Mouse (Mus musculus) small intestine, adult 2 months (tissue): Measurements from ENCODE around the gene Prr36.

Experiments used
- CTCF ChIP-seq: fragments of 200-500 bp; IDR thresholded peaks from 2 replicates; pipeline ENCODE4 v1.5.1; 2012; ENCODE audit warnings: low read depth, mild to moderate bottlenecking, control low read depth, inconsistent platforms, low read length, moderate library complexity, mixed read lengths; ENCODE audit not compliant: insufficient replicate concordance, insufficient read length; ENCODE audit errors: extremely low read depth
- POLR2A ChIP-seq: fragments of 200-500 bp; IDR thresholded peaks from 2 replicates; pipeline ENCODE4 v1.6.1; 2012; ENCODE audit warnings: low read depth, mild to moderate bottlenecking, control low read depth, inconsistent platforms, low read length, moderate library complexity

- TF ChIP-seq CTCF: no peak
- no peak for TF ChIP-seq POLR2A
These were observed 28.7 kb downstream of the Prr36 start for GRCm38 (mm10) chr8:4188605-4189004.
